Mouse (Mus musculus) CH12.LX (cell line): ENCODE results near the gene Eml1. TPM values are rescaled to one million over a fixed set of nuclear protein-coding genes. Genes with fewer than 3 reads are reported as not detected.

ENCODE experiments used
- DNase-seq: peaks from one replicate; pipeline ENCODE4 v3.0.0-alpha.2; 2013; ENCODE audit errors: extremely low read depth
- H3K27ac ChIP-seq: 2 replicates; pipeline ENCODE4 v1.5.1; 2012; ENCODE audit warnings: low read depth, mild to moderate bottlenecking, control low read depth, moderate library complexity; ENCODE audit not compliant: insufficient read depth
- H3K27me3 ChIP-seq: replicated peaks from 2 replicates; pipeline ENCODE3; 2012; ENCODE audit warnings: inconsistent platforms
- H3K36me3 ChIP-seq, 2 experiments: replicated peaks in 1 of 2; 2 replicates each; pipeline versions ENCODE3 to v1.6.1; 2012; ENCODE audit warnings: inconsistent platforms in 1 of 2, low read length in 1 of 2, mild to moderate bottlenecking in 1 of 2, mixed read lengths in 1 of 2, moderate library complexity in 1 of 2; ENCODE audit not compliant: control insufficient read depth in 1 of 2, insufficient read depth in 1 of 2
- H3K4me1 ChIP-seq, 2 experiments: 2 replicates each; pipeline ENCODE4 v1.6.1; 2012; ENCODE audit warnings: inconsistent platforms in 1 of 2, moderate library complexity in 1 of 2; ENCODE audit not compliant: insufficient read depth in 2 of 2, control insufficient read depth in 1 of 2
- H3K4me2 ChIP-seq: 2 replicates; pipeline ENCODE4 v1.6.1; 2012; ENCODE audit warnings: low read depth, mild to moderate bottlenecking, control low read depth; ENCODE audit not compliant: poor library complexity, insufficient read depth, severe bottlenecking
- H3K4me3 ChIP-seq, 3 experiments: fragments of 150-350 bp in 1 of 3; sonication (generic) in 1 of 3; replicated peaks in 1 of 3; 2 replicates each; pipeline versions ENCODE3 to v1.5.1; 2011 to 2012; ENCODE audit warnings: low read depth in 2 of 3, low read length in 2 of 3, mild to moderate bottlenecking in 2 of 3, moderate library complexity in 2 of 3, control low read depth in 1 of 3, improper control_type of control experiment in 1 of 3, inconsistent platforms in 1 of 3, mixed read lengths in 1 of 3; ENCODE audit not compliant: poor library complexity in 1 of 3
- H3K79me2 ChIP-seq: replicated peaks from 2 replicates; pipeline ENCODE4 v1.6.1; 2012; ENCODE audit warnings: mild to moderate bottlenecking, moderate library complexity; ENCODE audit not compliant: control insufficient read depth, poor library complexity, insufficient read depth, severe bottlenecking; ENCODE audit errors: extremely low read depth
- H3K9ac ChIP-seq: 2 replicates; pipeline ENCODE4 v1.6.1; 2012; ENCODE audit warnings: low read depth, mild to moderate bottlenecking, control low read depth, moderate library complexity; ENCODE audit not compliant: insufficient read depth
- H3K9me3 ChIP-seq: replicated peaks from 2 replicates; pipeline ENCODE3; 2012; ENCODE audit warnings: low read length, inconsistent platforms, mixed read lengths
- CHD2 ChIP-seq: IDR thresholded peaks from 2 replicates; pipeline ENCODE4 v1.6.1; 2011; ENCODE audit warnings: low read length, improper control_type of control experiment
- CTCF ChIP-seq, 2 experiments: IDR thresholded peaks in 1 of 2; conservative IDR thresholded peaks in 1 of 2; 2 replicates each; pipeline ENCODE4 v1.5.1; 2011 to 2012; ENCODE audit warnings: low read depth in 2 of 2, low read length in 2 of 2, improper control_type of control experiment in 1 of 2, inconsistent platforms in 1 of 2, mild to moderate bottlenecking in 1 of 2, moderate library complexity in 1 of 2
- ELF1 ChIP-seq: IDR thresholded peaks from 2 replicates; pipeline ENCODE4 v1.6.1; 2014; ENCODE audit warnings: low read depth, mild to moderate bottlenecking, inconsistent platforms, low read length, improper control_type of control experiment
- IRF4 ChIP-seq: IDR thresholded peaks from 2 replicates; pipeline ENCODE4 v1.6.1; 2014; ENCODE audit warnings: low read depth, mild to moderate bottlenecking, inconsistent platforms, low read length, improper control_type of control experiment
- JUND ChIP-seq: conservative IDR thresholded peaks from 2 replicates; pipeline ENCODE4 v1.6.1; 2011; ENCODE audit warnings: low read depth, low read length, improper control_type of control experiment
- KAT2A ChIP-seq: IDR thresholded peaks from 2 replicates; pipeline ENCODE4 v1.6.1; 2012; ENCODE audit warnings: low read length, improper control_type of control experiment, inconsistent platforms; ENCODE audit not compliant: insufficient replicate concordance
- MAFK ChIP-seq: IDR thresholded peaks from 2 replicates; pipeline ENCODE4 v1.6.1; 2011; ENCODE audit warnings: low read length, improper control_type of control experiment; ENCODE audit not compliant: insufficient replicate concordance
- MAZ ChIP-seq: IDR thresholded peaks from 2 replicates; pipeline ENCODE4 v1.6.1; 2012; ENCODE audit warnings: low read depth, mild to moderate bottlenecking, inconsistent platforms, low read length, improper control_type of control experiment, moderate library complexity
- MXI1 ChIP-seq: IDR thresholded peaks from 2 replicates; pipeline ENCODE4 v1.6.1; 2011; ENCODE audit warnings: mild to moderate bottlenecking, low read depth, low read length, improper control_type of control experiment
- NELFE ChIP-seq: IDR thresholded peaks from 2 replicates; pipeline ENCODE4 v1.6.1; 2011; ENCODE audit warnings: low read depth, low read length, improper control_type of control experiment
- RAD21 ChIP-seq: IDR thresholded peaks from 2 replicates; pipeline ENCODE4 v1.6.1; 2011; ENCODE audit warnings: low read depth, mild to moderate bottlenecking, low read length, improper control_type of control experiment, moderate library complexity
- SIN3A ChIP-seq: IDR thresholded peaks from 2 replicates; pipeline ENCODE4 v1.6.1; 2012; ENCODE audit warnings: low read length, improper control_type of control experiment, inconsistent platforms
- TCF12 ChIP-seq: IDR thresholded peaks from 2 replicates; pipeline ENCODE4 v1.6.1; 2014; ENCODE audit warnings: low read depth, mild to moderate bottlenecking, inconsistent platforms, low read length, improper control_type of control experiment
- UBTF ChIP-seq: IDR thresholded peaks from 2 replicates; pipeline ENCODE4 v1.6.1; 2012; ENCODE audit warnings: low read depth, mild to moderate bottlenecking, inconsistent platforms, low read length, improper control_type of control experiment, moderate library complexity
- USF2 ChIP-seq: conservative IDR thresholded peaks from 2 replicates; pipeline ENCODE4 v1.6.1; 2011; ENCODE audit warnings: low read depth, low read length, improper control_type of control experiment
- ZMIZ1 ChIP-seq: IDR thresholded peaks from 2 replicates; pipeline ENCODE4 v1.6.1; 2012; ENCODE audit warnings: low read depth, mild to moderate bottlenecking, inconsistent platforms, low read length, improper control_type of control experiment
- dilution Hi-C: fragments of 300-500 bp; cut with MboI; formaldehyde crosslinking; loops from 2 replicates; pipeline ENCODE4 v1.14.3; 2020; ENCODE audit warnings: low sequenced_read_pairs; ENCODE audit not compliant: extremely low pct_unique_long_range_greater_than_20kb, extremely low pct_ligation_motif_present
- in situ Hi-C: fragments of 300-500 bp; cut with MboI; formaldehyde crosslinking; loops from 3 replicates; pipeline ENCODE4 v1.14.3; 2019; ENCODE audit warnings: low sequenced_read_pairs, low pct_ligation_motif_present, low pct_unique_long_range_greater_than_20kb, mixed read lengths
- polyA plus RNA-seq: library from polyadenylated mRNA; unstranded; fragments of >175 nt; gene quantifications from 2 replicates; pipeline ENCODE4 v1.2.1, GENCODE M21; 2012; ENCODE audit warnings: low read depth; ENCODE audit not compliant: insufficient read length
- total RNA-seq, 2 experiments: library from RNA; depleted of rRNA; stranded (reverse); fragments of 300-350 nt in 1 of 2; fragments of >200 nt in 1 of 2; gene quantifications; 2 replicates each; pipeline ENCODE4 v1.2.3; 2012 to 2014

Eml1 gene
- total and polyA plus RNA-seq, 3 experiments: not detected

GRCm38 (mm10) chr12:108400951-108401350 is 30.2 kb downstream of the Eml1 start:
- peaks cover 91% of the 10 kb centered on the region for H3K27me3 ChIP-seq
- dilution Hi-C loops: no loop called here
- in situ Hi-C loops: no loop called here
- no peaks in the 10 kb centered on the region for H3K36me3 ChIP-seq
- no peak overlapping the region for H3K27ac ChIP-seq
- no peak overlapping the region for H3K4me2 ChIP-seq
- H3K4me3 ChIP-seq: no peak overlapping the region
- no peaks in the 10 kb centered on the region for H3K79me2 ChIP-seq
- no peak for TF ChIP-seq CTCF (conservative IDR thresholded peaks at IDR 0.05 in 1 of 2, IDR thresholded peaks at IDR 0.05 in 1 of 2; ENCODE audit: low read depth in 2 of 2, low read length in 2 of 2)
- no peak for DNase-seq
- H3K4me1 ChIP-seq: no peaks in the 10 kb centered on the region
- peaks cover 3% of the 10 kb centered on the region for H3K9me3 ChIP-seq
- no peak overlapping the region for H3K9ac ChIP-seq

- Histone ChIP-seq H3K79me2 (no peaks in the 10 kb centered on the region), H3K4me2 (no peak overlapping the region), H3K9me3 (peaks cover 3% of the 10 kb centered on the region), H3K27ac (no peak overlapping the region), H3K27me3 (peaks cover 88% of the 10 kb centered on the region), H3K9ac (no peak overlapping the region), H3K4me3 (no peak overlapping the region), H3K4me1 (no peaks in the 10 kb centered on the region), H3K36me3 (no peaks in the 10 kb centered on the region)
- in situ Hi-C loops (no loop called here), dilution Hi-C loops (no loop called here)
- no peak for DNase-seq
- TF ChIP-seq RAD21 (no peak), ELF1 (no peak), JUND (no peak), USF2 (no peak), KAT2A (no peak), TCF12 (no peak), NELFE (no peak), IRF4 (no peak), UBTF (no peak), MAFK (no peak), SIN3A (no peak), ZMIZ1 (no peak)
These were observed 33.2 kb downstream of the Eml1 start for GRCm38 (mm10) chr12:108403957-108404356.

- peaks cover 3% of the 10 kb centered on the region for H3K9me3 ChIP-seq
- DNase-seq: no peak
These were observed 38.3 kb downstream of the Eml1 start for GRCm38 (mm10) chr12:108409100-108409499.

More at GRCm38 (mm10) chr12:108409100-108409499, 38.3 kb downstream of the Eml1 start:
- in situ Hi-C loops (no loop called here), dilution Hi-C loops (no loop called here)
- no peaks in the 10 kb centered on the region for H3K36me3 ChIP-seq
- TF ChIP-seq MXI1: no peak
- no peak for TF ChIP-seq MAZ
- no peak for TF ChIP-seq CHD2
- H3K4me2 ChIP-seq: no peak overlapping the region
- H3K27me3 ChIP-seq: peaks cover 85% of the 10 kb centered on the region
- no peaks in the 10 kb centered on the region for H3K4me1 ChIP-seq
- no peak overlapping the region for H3K9ac ChIP-seq
- H3K79me2 ChIP-seq: no peaks in the 10 kb centered on the region
- no peak overlapping the region for H3K27ac ChIP-seq
- H3K4me3 ChIP-seq: no peak overlapping the region
